Mouse (Mus musculus): Measurements from ENCODE around the gene Lpcat2. TPM values are rescaled to one million over a fixed set of nuclear protein-coding genes. Genes with fewer than 3 reads are reported as not detected.

Gene Lpcat2
- polyA plus RNA-seq, 1 experiment from 2014 or later, result 5.0 TPM

GRCm38 (mm10) chr8:92913396-92913795, 58.3 kb downstream of the Lpcat2 start:
- no peak for ATAC-seq (ENCODE audit: low read depth)
- WGBS (ENCODE audit: insufficient replicate concordance), result 70% methylated on average over 7 of the region's 7 CpGs
- Histone ChIP-seq H3K9me3 (replicated peaks; ENCODE audit: control insufficient read depth, low read length) (no peaks in the 10 kb centered on the region), H3K27ac (ENCODE audit: low read length) (no peak overlapping the region), H3K36me3 (ENCODE audit: control insufficient read depth, insufficient read depth) (no peaks in the 10 kb centered on the region), H3K4me2 (ENCODE audit: low read depth, low read length) (no peak overlapping the region), H3K4me3 (ENCODE audit: low read depth, low read length) (no peak overlapping the region), H3K4me1 (ENCODE audit: control insufficient read depth, low read depth, low read length) (no peaks in the 10 kb centered on the region), H3K27me3 (ENCODE audit: control insufficient read depth, insufficient read depth, low read depth, low read length) (no peaks in the 10 kb centered on the region), H3K9ac (ENCODE audit: low read depth, low read length) (no peak overlapping the region)

GRCm38 (mm10) chr8:92916082-92916481, 60.9 kb downstream of the Lpcat2 start:
- no peaks in the 10 kb centered on the region for H3K27me3 ChIP-seq (ENCODE audit: control insufficient read depth, insufficient read depth, low read depth, low read length)
- H3K36me3 ChIP-seq (ENCODE audit: control insufficient read depth, insufficient read depth), result no peaks in the 10 kb centered on the region
- H3K27ac ChIP-seq (ENCODE audit: low read length), result no peak overlapping the region
- WGBS (ENCODE audit: insufficient replicate concordance), result 47% methylated on average over 3 of the region's 3 CpGs
- no peaks in the 10 kb centered on the region for H3K9me3 ChIP-seq (replicated peaks; ENCODE audit: control insufficient read depth, low read length)
- ATAC-seq (ENCODE audit: low read depth), result no peak
- H3K9ac ChIP-seq (ENCODE audit: low read depth, low read length), result no peak overlapping the region
- no peak overlapping the region for H3K4me2 ChIP-seq (ENCODE audit: low read depth, low read length)
- H3K4me1 ChIP-seq (ENCODE audit: control insufficient read depth, low read depth, low read length), result no peaks in the 10 kb centered on the region
- no peak overlapping the region for H3K4me3 ChIP-seq (ENCODE audit: low read depth, low read length)

GRCm38 (mm10) chr8:92921768-92922167, 66.6 kb downstream of the Lpcat2 start:
- Histone ChIP-seq H3K27me3 (ENCODE audit: control insufficient read depth, insufficient read depth, low read depth, low read length) (no peaks in the 10 kb centered on the region), H3K36me3 (ENCODE audit: control insufficient read depth, insufficient read depth) (no peaks in the 10 kb centered on the region), H3K9ac (ENCODE audit: low read depth, low read length) (no peak overlapping the region), H3K27ac (ENCODE audit: low read length) (no peak overlapping the region), H3K4me1 (ENCODE audit: control insufficient read depth, low read depth, low read length) (no peaks in the 10 kb centered on the region), H3K4me3 (ENCODE audit: low read depth, low read length) (no peak overlapping the region), H3K4me2 (ENCODE audit: low read depth, low read length) (no peak overlapping the region), H3K9me3 (replicated peaks; ENCODE audit: control insufficient read depth, low read length) (no peaks in the 10 kb centered on the region)
- 66% methylated on average over 3 of the region's 3 CpGs for WGBS (ENCODE audit: insufficient replicate concordance)
- ATAC-seq (ENCODE audit: low read depth), result no peak

- no peaks in the 10 kb centered on the region for H3K36me3 ChIP-seq (ENCODE audit: control insufficient read depth, insufficient read depth)
- no peaks in the 10 kb centered on the region for H3K27me3 ChIP-seq (ENCODE audit: control insufficient read depth, insufficient read depth, low read depth, low read length)
- H3K4me3 ChIP-seq (ENCODE audit: low read depth, low read length), result no peak overlapping the region
- no peaks in the 10 kb centered on the region for H3K4me1 ChIP-seq (ENCODE audit: control insufficient read depth, low read depth, low read length)
- no peak overlapping the region for H3K27ac ChIP-seq (ENCODE audit: low read length)
- no peak overlapping the region for H3K9ac ChIP-seq (ENCODE audit: low read depth, low read length)
- 52% methylated on average over 4 of the region's 4 CpGs for WGBS (ENCODE audit: insufficient replicate concordance)
- no peaks in the 10 kb centered on the region for H3K9me3 ChIP-seq (replicated peaks; ENCODE audit: control insufficient read depth, low read length)
- H3K4me2 ChIP-seq (ENCODE audit: low read depth, low read length), result no peak overlapping the region
- no peak for ATAC-seq (ENCODE audit: low read depth)
These were observed 73.8 kb downstream of the Lpcat2 start for GRCm38 (mm10) chr8:92928986-92929385.

GRCm38 (mm10) chr8:92938056-92938455, 82.9 kb downstream of the Lpcat2 start:
- Histone ChIP-seq H3K4me1 (ENCODE audit: control insufficient read depth, low read depth, low read length) (no peaks in the 10 kb centered on the region), H3K4me2 (ENCODE audit: low read depth, low read length) (no peak overlapping the region), H3K27me3 (ENCODE audit: control insufficient read depth, insufficient read depth, low read depth, low read length) (no peaks in the 10 kb centered on the region), H3K36me3 (ENCODE audit: control insufficient read depth, insufficient read depth) (no peaks in the 10 kb centered on the region), H3K4me3 (ENCODE audit: low read depth, low read length) (no peak overlapping the region), H3K27ac (ENCODE audit: low read length) (no peak overlapping the region), H3K9me3 (replicated peaks; ENCODE audit: control insufficient read depth, low read length) (no peaks in the 10 kb centered on the region), H3K9ac (ENCODE audit: low read depth, low read length) (no peak overlapping the region)
- 48% methylated on average over 4 of the region's 4 CpGs for WGBS (ENCODE audit: insufficient replicate concordance)
- ATAC-seq (ENCODE audit: low read depth), result no peak

GRCm38 (mm10) chr8:92949071-92949470, 93.9 kb downstream of the Lpcat2 start:
- no peak overlapping the region for H3K27ac ChIP-seq (ENCODE audit: low read length)
- no peak overlapping the region for H3K4me2 ChIP-seq (ENCODE audit: low read depth, low read length)
- H3K4me3 ChIP-seq (ENCODE audit: low read depth, low read length), result no peak overlapping the region
- no peak overlapping the region for H3K9ac ChIP-seq (ENCODE audit: low read depth, low read length)
- H3K27me3 ChIP-seq (ENCODE audit: control insufficient read depth, insufficient read depth, low read depth, low read length), result no peaks in the 10 kb centered on the region
- 34% methylated on average over 4 of the region's 4 CpGs for WGBS (ENCODE audit: insufficient replicate concordance)
- H3K36me3 ChIP-seq (ENCODE audit: control insufficient read depth, insufficient read depth), result no peaks in the 10 kb centered on the region
- no peaks in the 10 kb centered on the region for H3K9me3 ChIP-seq (replicated peaks; ENCODE audit: control insufficient read depth, low read length)
- no peak for ATAC-seq (ENCODE audit: low read depth)
- no peaks in the 10 kb centered on the region for H3K4me1 ChIP-seq (ENCODE audit: control insufficient read depth, low read depth, low read length)

- H3K9ac ChIP-seq (ENCODE audit: low read depth, low read length), result no peak overlapping the region
- no peak overlapping the region for H3K27ac ChIP-seq (ENCODE audit: low read length)
- no peaks in the 10 kb centered on the region for H3K36me3 ChIP-seq (ENCODE audit: control insufficient read depth, insufficient read depth)
- H3K4me1 ChIP-seq (ENCODE audit: control insufficient read depth, low read depth, low read length), result no peaks in the 10 kb centered on the region
- no peak for ATAC-seq (ENCODE audit: low read depth)
- no peak overlapping the region for H3K4me2 ChIP-seq (ENCODE audit: low read depth, low read length)
- H3K4me3 ChIP-seq (ENCODE audit: low read depth, low read length), result no peak overlapping the region
- H3K27me3 ChIP-seq (ENCODE audit: control insufficient read depth, insufficient read depth, low read depth, low read length), result no peaks in the 10 kb centered on the region
- no peaks in the 10 kb centered on the region for H3K9me3 ChIP-seq (replicated peaks; ENCODE audit: control insufficient read depth, low read length)
- 60% methylated on average over 12 of the region's 12 CpGs for WGBS (ENCODE audit: insufficient replicate concordance)
These were observed 95.7 kb downstream of the Lpcat2 start for GRCm38 (mm10) chr8:92950639-92951371.

- WGBS (ENCODE audit: insufficient replicate concordance), result 55% methylated on average over 5 of the region's 5 CpGs
- no peak overlapping the region for H3K4me2 ChIP-seq (ENCODE audit: low read depth, low read length)
- no peaks in the 10 kb centered on the region for H3K4me1 ChIP-seq (ENCODE audit: control insufficient read depth, low read depth, low read length)
These were observed 98.9 kb downstream of the Lpcat2 start for GRCm38 (mm10) chr8:92954044-92954443.

GRCm38 (mm10) chr8:92959779-92960178, 104.6 kb downstream of the Lpcat2 start, which contains the start of gene Slc6a2:
Slc6a2 (plus strand) TSS chr8:92960079.
- Histone ChIP-seq H3K4me2 (ENCODE audit: low read depth, low read length) (no peak within 1 kb of the TSS), H3K4me3 (ENCODE audit: low read depth, low read length) (no peak within 1 kb of the TSS), H3K27me3 (ENCODE audit: control insufficient read depth, insufficient read depth, low read depth, low read length) (peaks cover 36% of the 10 kb centered on the region)

More at GRCm38 (mm10) chr8:92954044-92954443, 98.9 kb downstream of the Lpcat2 start:
- no peak overlapping the region for H3K27ac ChIP-seq (ENCODE audit: low read length)
- H3K4me3 ChIP-seq (ENCODE audit: low read depth, low read length), result no peak overlapping the region
- ATAC-seq (ENCODE audit: low read depth), result no peak
- H3K36me3 ChIP-seq (ENCODE audit: control insufficient read depth, insufficient read depth), result no peaks in the 10 kb centered on the region
- no peak overlapping the region for H3K9ac ChIP-seq (ENCODE audit: low read depth, low read length)
- no peaks in the 10 kb centered on the region for H3K9me3 ChIP-seq (replicated peaks; ENCODE audit: control insufficient read depth, low read length)
- H3K27me3 ChIP-seq (ENCODE audit: control insufficient read depth, insufficient read depth, low read depth, low read length), result peaks cover 3% of the 10 kb centered on the region; the same call in 1 of the 2 replicates

More at GRCm38 (mm10) chr8:92959779-92960178, 104.6 kb downstream of the Lpcat2 start, which contains the start of gene Slc6a2:
- no peaks in the 10 kb centered on the region for H3K36me3 ChIP-seq (ENCODE audit: control insufficient read depth, insufficient read depth)
- no peak within 1 kb of the TSS for H3K9ac ChIP-seq (ENCODE audit: low read depth, low read length)
- no peak for ATAC-seq (ENCODE audit: low read depth)
- H3K9me3 ChIP-seq (replicated peaks; ENCODE audit: control insufficient read depth, low read length), result no peaks in the 10 kb centered on the region
- WGBS (ENCODE audit: insufficient replicate concordance), result 36% methylated on average over 10 of the region's 10 CpGs
- H3K27ac ChIP-seq (ENCODE audit: low read length), result no peak within 1 kb of the TSS
- H3K4me1 ChIP-seq (ENCODE audit: control insufficient read depth, low read depth, low read length), result no peaks in the 10 kb centered on the region

All from liver, embryonic 16.5 days (tissue).